Mouse (Mus musculus) embryonic fibroblast, embryonic 13.5 days (primary cell): ENCODE data around the gene Ccdc162.

Source experiments
- CTCF ChIP-seq: IDR thresholded peaks from 2 replicates; pipeline ENCODE4 v1.5.1; 2011; ENCODE audit warnings: mild to moderate bottlenecking, control low read depth, low read length, moderate library complexity, borderline replicate concordance; ENCODE audit not compliant: insufficient read depth
- POLR2A ChIP-seq: IDR thresholded peaks from 2 replicates; pipeline ENCODE4 v1.6.1; 2011; ENCODE audit warnings: low read depth, mild to moderate bottlenecking, control low read depth, low read length, moderate library complexity

DNA sequence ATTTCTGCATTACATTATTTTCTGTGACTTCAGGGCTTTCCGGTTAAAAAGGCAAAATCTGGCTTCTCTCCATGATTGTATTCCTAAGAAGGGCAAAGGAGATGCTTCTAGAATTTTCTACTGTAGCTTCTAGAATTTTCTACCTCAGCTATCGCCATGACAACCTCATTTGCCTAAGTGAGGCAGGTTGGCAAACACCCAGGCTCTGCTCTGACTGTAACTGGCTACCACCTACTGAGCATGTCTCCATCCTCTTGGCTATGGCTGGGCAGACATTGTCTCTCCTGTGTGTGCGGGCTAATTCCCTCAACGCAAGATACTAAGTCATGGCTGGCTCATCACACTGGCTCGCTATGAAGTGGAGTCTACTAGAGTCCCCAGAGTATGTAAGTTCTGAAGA lies 30.1 kb upstream of the Ccdc162 start:
- no peak for TF ChIP-seq POLR2A
- no peak for TF ChIP-seq CTCF
